Mouse (Mus musculus) adrenal gland (tissue): ENCODE measurements at regions not wholly inside any gene's neighbourhood (a gene's known extent, or its start where the extent isn't known, plus 50 kb on each side); places are given as distances from the start of the nearest gene placed in this dataset.

Experiments used
- intact Hi-C: fragments of 180-260 bp; cut with DNase I; formaldehyde crosslinking; loops from one replicate; pipeline ENCODE4 v1.15.1; 2025

DNA sequence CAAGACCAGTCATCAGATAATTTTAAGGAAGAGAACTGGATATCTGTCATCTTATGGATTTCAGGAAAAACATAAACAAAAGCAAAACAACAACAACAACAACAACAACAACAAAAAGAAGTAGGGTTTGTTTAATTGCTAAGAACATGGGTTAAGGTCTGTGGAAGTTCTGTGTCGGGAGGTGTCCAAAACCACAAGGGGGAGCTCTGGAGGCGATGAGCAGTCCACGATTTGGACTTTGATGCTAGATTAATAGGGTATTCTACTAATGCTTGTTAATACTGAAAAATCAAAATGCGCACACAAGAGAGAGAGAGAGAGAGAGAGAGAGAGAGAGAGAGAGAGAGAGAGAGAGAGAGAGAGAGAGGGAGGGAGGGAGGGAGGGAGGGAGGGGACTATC lies 692.0 kb upstream of the Car10 start:
- intact Hi-C loops = loop anchor here (5.0 kb wide), 2 partner anchors 366 to 486 kb away; no protein-coding TSS in a partner anchor

DNA sequence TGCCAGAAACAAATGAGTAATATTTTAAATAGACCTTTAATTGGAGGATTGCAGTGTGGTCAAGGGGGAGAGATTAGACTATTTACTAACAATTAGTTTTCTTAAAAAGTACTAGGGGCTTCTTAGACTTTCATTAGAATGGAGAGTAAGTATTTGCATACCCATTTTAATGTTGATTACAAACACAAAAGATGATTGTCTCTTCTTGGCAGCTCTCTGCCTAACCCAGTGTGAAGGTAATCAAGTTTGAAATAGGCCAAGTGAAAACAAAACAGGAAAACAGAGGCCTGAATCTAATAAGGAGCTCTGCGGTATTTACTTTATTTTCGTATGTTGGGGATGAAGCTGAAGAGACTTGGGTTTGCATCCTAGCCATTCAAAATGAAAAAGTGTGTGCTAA lies 646.5 kb upstream of the Car10 start:
- intact Hi-C loops = no loop called here

DNA sequence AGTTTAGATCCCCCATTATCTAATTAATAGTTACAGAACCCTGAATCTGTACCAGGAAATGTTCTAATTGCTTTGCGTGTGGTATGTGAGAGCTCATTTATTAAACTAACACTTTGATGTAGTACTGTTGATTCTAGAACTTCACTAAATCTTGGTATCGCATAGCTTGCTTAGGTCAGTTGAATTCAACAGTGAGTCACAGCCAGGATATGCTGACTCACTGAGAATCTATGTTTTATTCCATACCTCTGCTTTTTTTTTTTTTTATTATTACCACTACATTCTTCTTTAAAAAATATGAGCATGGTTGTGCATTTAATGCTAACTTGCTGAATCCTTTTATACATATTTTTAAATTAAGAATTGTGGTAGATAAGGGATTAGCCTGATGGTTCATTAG lies 602.5 kb upstream of the Car10 start:
- intact Hi-C loops = no loop called here
